8 mouse cellular contexts compared by ENCODE assay signal in the genomic region with DNA sequence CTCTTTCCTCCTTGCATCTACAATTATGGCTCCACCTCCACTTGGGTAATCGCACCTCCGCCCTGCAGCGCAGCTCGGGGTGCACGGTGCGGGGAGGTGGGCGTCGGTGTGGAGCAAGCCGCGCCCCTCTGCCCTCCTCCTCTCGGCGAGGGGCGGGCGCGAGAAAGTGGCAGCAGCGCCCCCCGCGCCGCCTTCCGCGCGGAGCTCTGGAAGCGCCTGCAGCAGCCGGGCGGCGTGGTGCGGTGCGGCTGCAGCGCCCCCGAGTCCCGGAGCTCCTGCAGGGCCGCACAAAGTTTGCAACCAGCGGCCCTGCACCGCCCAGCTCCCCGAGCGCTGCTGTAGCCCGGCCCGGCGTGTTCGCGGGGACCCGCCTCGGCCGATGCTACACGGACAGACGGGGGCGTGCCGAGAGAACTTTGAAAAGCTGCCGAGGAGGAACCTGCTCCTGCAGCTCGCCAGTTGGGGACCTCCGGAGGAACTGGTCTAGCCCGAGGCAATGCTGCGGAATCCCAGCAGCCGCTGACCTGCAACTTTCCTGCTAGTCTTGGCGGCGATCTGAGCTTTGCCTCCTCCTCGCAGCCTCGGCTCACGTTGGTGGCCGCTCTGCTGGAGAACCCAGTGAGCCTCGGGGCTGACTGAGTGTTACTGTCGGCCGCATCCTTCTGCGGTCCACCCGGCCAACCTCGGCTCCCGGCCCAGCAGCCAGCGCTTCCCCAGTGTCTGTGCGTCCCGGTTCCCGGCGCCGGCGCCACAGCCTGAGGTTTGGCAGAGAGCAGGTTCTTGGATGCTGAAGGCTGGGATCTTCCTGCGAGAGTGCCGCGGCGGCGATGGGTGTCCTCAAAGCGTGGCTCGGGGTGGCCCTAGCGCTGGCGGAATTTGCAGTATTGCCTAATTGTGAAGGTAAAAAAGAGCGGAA. TPM values are rescaled to one million over a fixed set of nuclear protein-coding genes. Genes with fewer than 3 reads are reported as not detected.
A peak's percentile ranks its signal among the peaks of the same experiment; 100 is the strongest.
DNase-seq lines count a peak whose midpoint lies in the region; ATAC-seq and TF ChIP-seq lines count a peak whose summit lies in the region.

No protein-coding gene starts in this region.

- WGBS in liver, postnatal 0 days (ENCODE audit: insufficient replicate concordance): under 1% methylated on average over 83 of the region's 84 CpGs
- under 1% methylated on average over 83 of the region's 84 CpGs for WGBS in neural tube, embryonic 15.5 days

- peak; percentile 16 to 45 for DNase-seq in cerebellum, adult 18-20 months
- peak; percentile 78 for DNase-seq in forelimb bud, embryonic 11.5 days (ENCODE audit: low read depth, low spot score)
- peak; percentile 33 to 47 for DNase-seq in heart, postnatal 36 days
- peak; percentile 38 to 67 for DNase-seq in layer of hippocampus, adult 2 months (ENCODE audit: low spot score in 2 of 2)
- peak; percentile 40 for DNase-seq in liver, postnatal 0 days
- peak; percentile 64 for DNase-seq in thymus, postnatal 4 days

- peak overlapping the region; percentile 82 for H3K27ac ChIP-seq in layer of hippocampus, adult 2 months
- no peak overlapping the region for H3K27ac ChIP-seq in liver, postnatal 0 days (ENCODE audit: low read depth)
- H3K27ac ChIP-seq in neural tube, embryonic 15.5 days (replicated peaks): peak overlapping the region; percentile 72

- H3K4me1 ChIP-seq in E14TG2a.4 (replicated peaks; ENCODE audit: low read depth, low read length): peaks cover 23% of the 10 kb centered on the region
- no peaks in the 10 kb centered on the region for H3K4me1 ChIP-seq in liver, postnatal 0 days (ENCODE audit: insufficient read depth)
- peaks cover 31% of the 10 kb centered on the region for H3K4me1 ChIP-seq in neural tube, embryonic 15.5 days

- peak overlapping the region; percentile 84 for H3K4me3 ChIP-seq in E14TG2a.4 (replicated peaks; ENCODE audit: low read length)
- peak overlapping the region; percentile 73 for H3K4me3 ChIP-seq in layer of hippocampus, adult 2 months
- peak overlapping the region; percentile 49 for H3K4me3 ChIP-seq in liver, postnatal 0 days (ENCODE audit: low read depth, low read length)
- H3K4me3 ChIP-seq in neural tube, embryonic 15.5 days (replicated peaks): peak overlapping the region; percentile 53

- peak; percentile 60 for ATAC-seq in liver, postnatal 0 days
- peak; percentile 90 for ATAC-seq in neural tube, embryonic 15.5 days (ENCODE audit: low FRiP score)

- H3K9ac ChIP-seq in liver, postnatal 0 days (replicated peaks): peak overlapping the region; percentile 44; the same call in 1 of the 2 replicates
- peak overlapping the region; percentile 61 for H3K9ac ChIP-seq in neural tube, embryonic 15.5 days (replicated peaks)

- TF ChIP-seq EP300 in liver, postnatal 0 days (IDR thresholded peaks at IDR 0.05; ENCODE audit: low read depth): no peak

- peaks cover 63% of the 10 kb centered on the region for H3K27me3 ChIP-seq in E14TG2a.4 (ENCODE audit: insufficient read depth, low read length)
- peaks cover 28% of the 10 kb centered on the region for H3K27me3 ChIP-seq in liver, postnatal 0 days (ENCODE audit: insufficient read depth, low read length)
- H3K27me3 ChIP-seq in neural tube, embryonic 15.5 days (replicated peaks): peaks cover 3% of the 10 kb centered on the region; the same call in 1 of the 2 replicates

- intact Hi-C loops in heart, postnatal 36 days (cut with DNase I): no loop called here

- peak overlapping the region; percentile 87 for H3K4me2 ChIP-seq in liver, postnatal 0 days (ENCODE audit: low read depth, low read length)
- peak overlapping the region; percentile 99 for H3K4me2 ChIP-seq in neural tube, embryonic 15.5 days

- H3K36me3 ChIP-seq in E14TG2a.4 (ENCODE audit: insufficient read depth, low read length): no peaks in the 10 kb centered on the region
- H3K36me3 ChIP-seq in liver, postnatal 0 days (replicated peaks; ENCODE audit: insufficient read depth, low read length): no peaks in the 10 kb centered on the region
- no peaks in the 10 kb centered on the region for H3K36me3 ChIP-seq in neural tube, embryonic 15.5 days

- TF ChIP-seq CTCF in E14TG2a.4 (conservative IDR thresholded peaks at IDR 0.05; ENCODE audit: low read length): no peak
- TF ChIP-seq CTCF in layer of hippocampus, adult 2 months (conservative IDR thresholded peaks at IDR 0.05): peak; percentile 39
- TF ChIP-seq CTCF in liver, postnatal 0 days (IDR thresholded peaks at IDR 0.05; ENCODE audit: low read depth): 0 out of 2 replicates have a peak, but pooled peaks have one; percentile 4

- H3K9me3 ChIP-seq in E14TG2a.4 (ENCODE audit: low read length): no peaks in the 10 kb centered on the region
- H3K9me3 ChIP-seq in liver, postnatal 0 days (ENCODE audit: low read length): no peaks in the 10 kb centered on the region
- H3K9me3 ChIP-seq in neural tube, embryonic 15.5 days (replicated peaks): no peaks in the 10 kb centered on the region

RNA-seq across cellular contexts. Expression of a gene that starts 0.5 kb away (rescaled TPM):
- 1 to 10 TPM; 1.3 to 1.5 TPM for total RNA-seq in heart, postnatal 36 days (2021)
- total RNA-seq in layer of hippocampus, adult 2 months (2021): 10 to 100 TPM; 11.6 to 12.4 TPM
- 0.41 and 0.44 TPM in 2 replicates for polyA plus RNA-seq in liver, postnatal 0 days (2015; fragmentation: Nextera tagmentation; extraction: Ambion mirVana)
- polyA plus RNA-seq in neural tube, embryonic 15.5 days (2015; fragmentation: Nextera tagmentation; extraction: Ambion mirVana): 5.3 and 8.0 TPM in 2 replicates

Comparison
In these comparisons a context has a peak if more than half of its experiments do, and no peak if none do; other contexts are left out.
1. RNA of a gene that starts 0.5 kb away (total RNA-seq): 11.6 to 12.4 TPM in layer of hippocampus, adult 2 months; 1.3 to 1.5 TPM in heart, postnatal 36 days; every median in the first group is over 4 times any median in the second.
2. Peak in every context shown above with its lines, with median percentiles within 50 percentile points of each other: H3K4me3 ChIP-seq and DNase-seq.